Mouse (Mus musculus) lung, embryonic 15.5 days (tissue): ENCODE data around the gene Ucp3. TPM values are rescaled to one million over a fixed set of nuclear protein-coding genes. Genes with fewer than 3 reads are reported as not detected.

Source experiments
- ATAC-seq: fragments of 200-750 bp; cut with Nextera tagmentation; 2 replicates; pipeline ENCODE4 v1.8.0; 2017; ENCODE audit warnings: moderate number of reproducible peaks, borderline replicate concordance; ENCODE audit not compliant: low FRiP score, low TSS enrichment; ENCODE audit errors: extremely low read depth
- H3K27ac ChIP-seq: fragments of 300-500 bp; sonication (generic); 2 replicates; pipeline ENCODE4 v1.5.1; 2015; ENCODE audit warnings: moderate library complexity, mild to moderate bottlenecking, inconsistent platforms
- H3K27me3 ChIP-seq: fragments of 300-500 bp; sonication (generic); 2 replicates; pipeline ENCODE4 v1.6.1; 2015; ENCODE audit warnings: inconsistent platforms
- H3K36me3 ChIP-seq: fragments of 300-500 bp; sonication (generic); 2 replicates; pipeline ENCODE4 v1.6.1; 2015; ENCODE audit warnings: inconsistent platforms
- H3K4me1 ChIP-seq: fragments of 300-500 bp; sonication (generic); 2 replicates; pipeline ENCODE4 v1.6.1; 2015; ENCODE audit warnings: inconsistent platforms
- H3K4me2 ChIP-seq: fragments of 300-500 bp; sonication (generic); 2 replicates; pipeline ENCODE4 v1.6.1; 2015; ENCODE audit warnings: inconsistent platforms, mild to moderate bottlenecking, moderate library complexity
- H3K4me3 ChIP-seq: fragments of 300-500 bp; sonication (generic); 2 replicates; pipeline ENCODE4 v1.5.1; 2015; ENCODE audit warnings: mild to moderate bottlenecking, inconsistent platforms
- H3K9ac ChIP-seq: fragments of 300-500 bp; sonication (generic); 2 replicates; pipeline ENCODE4 v1.6.1; 2015; ENCODE audit warnings: inconsistent platforms
- H3K9me3 ChIP-seq: fragments of 300-500 bp; sonication (generic); 2 replicates; pipeline ENCODE4 v1.6.1; 2016; ENCODE audit warnings: inconsistent platforms
- WGBS: fragments of 180-500 bp; shearing (Covaris S2); methylation state at CpG from one replicate; pipeline ENCODE4 v1.1.7; 2015; 5-methylcytosine and 5-hydroxymethylcytosine counted together
- polyA plus RNA-seq: library from polyadenylated mRNA; unstranded; fragments of >200 nt; fragmentation: Nextera tagmentation; extraction: Ambion mirVana; gene quantifications from 2 replicates; pipeline ENCODE4 v1.2.1, GENCODE M21; 2015

The Ucp3 gene
- polyA plus RNA-seq, 1 experiment from 2014 or later, result 0.06 TPM

GRCm38 (mm10) chr7:100494415-100494831 is 21.6 kb downstream of the Ucp3 start:
- Histone ChIP-seq H3K27me3 (no peaks in the 10 kb centered on the region), H3K9me3 (no peaks in the 10 kb centered on the region), H3K27ac (peak overlapping the region; percentile 86), H3K4me1 (peaks cover 38% of the 10 kb centered on the region), H3K36me3 (peaks cover 23% of the 10 kb centered on the region; the same call in 1 of the 2 replicates), H3K4me2 (peak overlapping the region; percentile 94), H3K9ac (peak overlapping the region; percentile 55), H3K4me3 (peak overlapping the region; percentile 57)
- WGBS, result 73% methylated on average over 7 of the region's 7 CpGs
- no peak for ATAC-seq

GRCm38 (mm10) chr7:100495042-100495441 is 22.3 kb downstream of the Ucp3 start:
- no peak for ATAC-seq
- H3K27ac ChIP-seq, result peak overlapping the region; percentile 86
- H3K4me3 ChIP-seq, result peak overlapping the region; percentile 57
- peak overlapping the region; percentile 15; the same call in 1 of the 2 replicates for H3K9ac ChIP-seq
- 50% methylated on average over 8 of the region's 8 CpGs for WGBS
- H3K9me3 ChIP-seq, result no peaks in the 10 kb centered on the region
- peak overlapping the region; percentile 94 for H3K4me2 ChIP-seq
- peaks cover 26% of the 10 kb centered on the region; the same call in 1 of the 2 replicates for H3K36me3 ChIP-seq
- H3K27me3 ChIP-seq, result no peaks in the 10 kb centered on the region
- peaks cover 38% of the 10 kb centered on the region for H3K4me1 ChIP-seq

- 36% methylated on average over 11 of the region's 11 CpGs for WGBS
- Histone ChIP-seq H3K4me2 (peak overlapping the region; percentile 94), H3K4me1 (peaks cover 38% of the 10 kb centered on the region), H3K9me3 (no peaks in the 10 kb centered on the region), H3K9ac (peak overlapping the region; percentile 15; the same call in 1 of the 2 replicates), H3K36me3 (peaks cover 26% of the 10 kb centered on the region; the same call in 1 of the 2 replicates), H3K4me3 (peak overlapping the region; percentile 57), H3K27ac (peak overlapping the region; percentile 86), H3K27me3 (no peaks in the 10 kb centered on the region)
- ATAC-seq, result peak; percentile 40
These were observed 22.9 kb downstream of the Ucp3 start for GRCm38 (mm10) chr7:100495581-100496251.

DNA sequence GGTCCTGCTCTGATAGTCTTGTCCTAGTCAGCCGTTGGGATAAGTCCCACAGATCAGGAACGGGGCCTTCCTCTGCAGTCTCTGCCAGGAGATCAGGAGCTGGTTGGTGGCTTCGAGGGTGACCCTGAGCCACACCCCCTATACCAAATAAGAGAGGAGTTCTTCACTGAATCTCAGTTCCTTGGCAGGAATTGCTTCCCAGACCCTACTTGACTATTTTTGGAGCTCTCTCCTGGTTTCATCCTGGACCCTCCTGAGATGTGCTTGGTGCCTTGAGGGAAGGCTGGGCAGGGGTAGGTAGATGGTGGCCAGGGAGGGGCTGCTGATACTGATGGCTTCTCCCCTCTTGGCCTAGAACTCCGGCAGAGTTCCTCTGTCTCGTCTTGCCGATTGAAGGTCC is 23.6 kb downstream of the Ucp3 start:
- Histone ChIP-seq H3K36me3 (peaks cover 26% of the 10 kb centered on the region; the same call in 1 of the 2 replicates), H3K4me1 (peaks cover 38% of the 10 kb centered on the region), H3K27ac (peak overlapping the region; percentile 86), H3K27me3 (no peaks in the 10 kb centered on the region), H3K9me3 (no peaks in the 10 kb centered on the region), H3K9ac (no peak overlapping the region), H3K4me3 (peak overlapping the region; percentile 57; the same call in 1 of the 2 replicates), H3K4me2 (peak overlapping the region; percentile 94)
- WGBS, result 63% methylated on average over 6 of the region's 6 CpGs
- no peak for ATAC-seq

GRCm38 (mm10) chr7:100496791-100497190 is 24.0 kb downstream of the Ucp3 start:
- no peaks in the 10 kb centered on the region for H3K9me3 ChIP-seq
- WGBS, result 94% methylated on average over 9 of the region's 9 CpGs
- no peaks in the 10 kb centered on the region for H3K27me3 ChIP-seq
- ATAC-seq, result no peak
- peaks cover 26% of the 10 kb centered on the region; the same call in 1 of the 2 replicates for H3K36me3 ChIP-seq
- no peak overlapping the region for H3K4me3 ChIP-seq
- H3K4me2 ChIP-seq, result no peak overlapping the region
- no peak overlapping the region for H3K27ac ChIP-seq
- H3K4me1 ChIP-seq, result peaks cover 38% of the 10 kb centered on the region
- H3K9ac ChIP-seq, result no peak overlapping the region

DNA sequence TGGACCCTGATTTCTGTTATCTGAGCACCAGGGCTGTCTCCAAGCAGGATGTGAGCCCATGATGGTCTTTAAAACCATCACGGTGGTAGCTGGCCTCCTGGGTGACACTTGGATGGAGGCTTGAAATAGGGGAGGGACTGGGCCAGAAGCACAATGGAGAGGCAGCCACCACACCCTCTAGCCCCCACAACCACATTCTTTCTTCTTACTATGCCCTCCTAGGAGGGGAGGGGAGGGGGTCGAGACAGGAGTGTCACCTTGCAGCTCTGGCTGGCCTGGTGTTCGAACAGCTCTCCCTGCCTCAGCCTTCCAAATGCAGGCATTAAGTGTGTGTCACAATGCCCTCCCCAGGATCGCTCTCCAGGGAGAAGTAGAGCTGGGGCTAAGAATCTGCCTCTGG is 24.6 kb downstream of the Ucp3 start:
- ATAC-seq, result no peak
- Histone ChIP-seq H3K27ac (no peak overlapping the region), H3K9ac (no peak overlapping the region), H3K36me3 (peaks cover 26% of the 10 kb centered on the region; the same call in 1 of the 2 replicates), H3K4me3 (no peak overlapping the region), H3K9me3 (no peaks in the 10 kb centered on the region), H3K27me3 (no peaks in the 10 kb centered on the region), H3K4me2 (no peak overlapping the region), H3K4me1 (peaks cover 38% of the 10 kb centered on the region)
- 64% methylated on average over 4 of the region's 4 CpGs for WGBS

GRCm38 (mm10) chr7:100497982-100498381 is 25.2 kb downstream of the Ucp3 start:
- peaks cover 26% of the 10 kb centered on the region; the same call in 1 of the 2 replicates for H3K36me3 ChIP-seq
- no peaks in the 10 kb centered on the region for H3K9me3 ChIP-seq
- H3K27me3 ChIP-seq, result no peaks in the 10 kb centered on the region
- no peak overlapping the region for H3K4me2 ChIP-seq
- no peak overlapping the region for H3K4me3 ChIP-seq
- peaks cover 34% of the 10 kb centered on the region for H3K4me1 ChIP-seq
- ATAC-seq, result no peak
- no peak overlapping the region for H3K27ac ChIP-seq
- H3K9ac ChIP-seq, result no peak overlapping the region
- WGBS, result 86% methylated on average over 13 of the region's 13 CpGs

DNA sequence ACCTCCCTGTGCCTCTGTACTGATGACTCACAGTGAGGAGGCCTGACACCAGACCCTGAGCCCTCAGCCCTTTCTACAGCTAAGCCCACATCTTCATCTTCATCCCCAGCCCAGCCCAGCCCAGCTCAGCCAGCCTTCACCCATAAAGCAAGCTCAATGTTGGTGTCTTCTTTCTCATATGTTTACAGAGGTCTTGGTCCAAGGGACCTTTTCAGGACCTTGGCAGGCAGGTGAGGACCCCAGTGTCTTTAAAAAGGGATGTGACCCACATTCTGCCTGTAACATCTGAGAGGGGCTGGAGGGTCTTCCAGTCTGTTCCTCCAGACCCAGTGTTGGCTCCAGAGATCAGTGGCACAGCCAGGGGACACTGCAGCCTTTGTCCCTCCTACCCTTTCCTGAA is 26.7 kb downstream of the Ucp3 start:
- no peaks in the 10 kb centered on the region for H3K27me3 ChIP-seq
- no peaks in the 10 kb centered on the region for H3K9me3 ChIP-seq
- no peak overlapping the region for H3K27ac ChIP-seq
- peaks cover 20% of the 10 kb centered on the region for H3K4me1 ChIP-seq
- H3K4me3 ChIP-seq, result no peak overlapping the region
- no peak overlapping the region for H3K9ac ChIP-seq
- peaks cover 26% of the 10 kb centered on the region; the same call in 1 of the 2 replicates for H3K36me3 ChIP-seq
- ATAC-seq, result no peak
- H3K4me2 ChIP-seq, result no peak overlapping the region

GRCm38 (mm10) chr7:100500276-100500977 is 27.6 kb downstream of the Ucp3 start:
- no peak overlapping the region for H3K4me2 ChIP-seq
- peaks cover 26% of the 10 kb centered on the region; the same call in 1 of the 2 replicates for H3K36me3 ChIP-seq
- H3K4me3 ChIP-seq, result no peak overlapping the region
- H3K27me3 ChIP-seq, result no peaks in the 10 kb centered on the region
- H3K9me3 ChIP-seq, result no peaks in the 10 kb centered on the region
- H3K27ac ChIP-seq, result no peak overlapping the region
- H3K9ac ChIP-seq, result no peak overlapping the region
- whole genome bisulfite sequencing, result 53% methylated on average over 16 of the region's 16 CpGs
- ATAC-seq, result no peak
- peaks cover 11% of the 10 kb centered on the region for H3K4me1 ChIP-seq

DNA sequence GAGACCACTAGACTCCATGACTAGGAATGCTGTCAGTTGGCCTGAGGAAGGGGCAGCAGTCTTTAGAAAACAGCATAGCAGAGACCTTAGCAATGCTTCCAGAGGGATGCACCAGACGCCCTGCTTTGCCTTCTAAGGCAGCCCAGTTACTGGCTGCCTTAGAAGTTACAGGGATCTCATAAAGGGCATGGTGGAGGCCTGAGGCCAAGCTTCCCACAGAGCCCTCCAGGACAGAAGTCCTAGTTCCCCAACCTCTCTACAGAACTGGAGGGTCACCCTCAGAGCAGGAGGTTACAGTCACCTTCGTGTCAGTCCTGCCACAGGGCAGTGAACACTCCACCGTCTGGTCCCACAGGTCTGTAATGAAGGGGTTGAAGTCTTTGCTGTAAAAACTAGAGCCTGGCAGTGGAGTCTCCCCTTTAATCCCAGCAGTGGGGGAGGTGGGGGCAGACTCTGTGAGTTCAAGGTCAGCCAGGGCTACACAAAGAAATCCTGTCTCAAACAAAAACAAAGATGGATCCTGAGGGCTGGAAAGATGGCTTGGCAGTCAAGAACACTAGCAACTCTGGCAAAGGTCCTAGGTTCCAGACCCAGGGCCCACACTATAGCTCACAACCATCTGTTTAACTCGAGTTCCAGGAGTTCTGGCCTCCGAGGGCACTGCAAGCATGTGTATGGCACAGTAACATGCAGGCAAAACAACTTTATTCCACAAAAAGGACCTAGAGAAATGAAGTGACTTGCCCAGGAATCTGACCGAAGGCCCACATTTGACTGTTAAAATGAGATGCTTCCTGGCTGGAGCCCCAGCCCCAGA is 28.4 kb downstream of the Ucp3 start:
- no peaks in the 10 kb centered on the region for H3K9me3 ChIP-seq
- no peak overlapping the region for H3K4me3 ChIP-seq
- no peak overlapping the region for H3K9ac ChIP-seq
- peaks cover 26% of the 10 kb centered on the region; the same call in 1 of the 2 replicates for H3K36me3 ChIP-seq
- H3K27me3 ChIP-seq, result no peaks in the 10 kb centered on the region
- WGBS, result 67% methylated on average over 6 of the region's 6 CpGs
- H3K4me1 ChIP-seq, result peaks cover 3% of the 10 kb centered on the region
- no peak overlapping the region for H3K27ac ChIP-seq
- no peak overlapping the region for H3K4me2 ChIP-seq
- ATAC-seq, result no peak

GRCm38 (mm10) chr7:100501844-100502373 is 29.1 kb downstream of the Ucp3 start:
- Histone ChIP-seq H3K4me1 (no peaks in the 10 kb centered on the region; the same call in none of the 2 replicates), H3K9ac (no peak overlapping the region), H3K27ac (no peak overlapping the region), H3K4me2 (no peak overlapping the region), H3K4me3 (no peak overlapping the region), H3K27me3 (no peaks in the 10 kb centered on the region), H3K9me3 (no peaks in the 10 kb centered on the region), H3K36me3 (peaks cover 23% of the 10 kb centered on the region; the same call in 1 of the 2 replicates)
- ATAC-seq, result no peak
- WGBS, result 58% methylated on average over 2 of the region's 2 CpGs
